Mouse (Mus musculus): ENCODE measurements around the gene Prss46. TPM values are rescaled to one million over a fixed set of nuclear protein-coding genes. Genes with fewer than 3 reads are reported as not detected.
A peak's percentile ranks its signal among the peaks of the same experiment; 100 is the strongest.

Prss46 gene
- polyA plus RNA-seq, 1 experiment from 2014 or later: not detected

DNA sequence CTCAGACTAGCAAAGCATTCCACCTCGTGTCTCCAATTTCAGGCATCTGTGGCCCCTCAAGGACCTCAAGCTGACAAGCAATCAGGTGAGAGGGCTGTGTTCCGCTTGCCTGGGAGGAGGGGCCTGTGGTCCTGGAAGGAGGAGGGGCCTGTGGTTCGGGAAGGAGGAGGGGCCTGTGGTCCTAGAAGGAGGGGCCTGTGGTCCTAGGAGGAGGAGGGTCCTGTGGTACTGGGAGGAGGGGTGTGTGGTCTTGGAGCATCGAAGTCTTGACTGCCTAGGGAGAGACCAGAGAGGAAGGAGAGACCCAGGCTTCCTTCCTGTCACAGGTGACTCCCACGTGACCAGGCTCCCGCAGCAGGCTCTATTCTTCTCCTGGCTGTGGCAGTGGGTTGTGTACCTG, 52.3 kb downstream of the Prss46 start:
- 5% methylated on average over 6 of the region's 6 CpGs for WGBS
- Histone ChIP-seq H3K4me1 (replicated peaks; ENCODE audit: control insufficient read depth, insufficient read depth, low read length) (peaks cover 6% of the 10 kb centered on the region; the same call in 1 of the 2 replicates), H3K9ac (ENCODE audit: low read depth, low read length) (no peak overlapping the region), H3K9me3 (ENCODE audit: control insufficient read depth, low read length) (no peaks in the 10 kb centered on the region), H3K4me3 (ENCODE audit: low read depth, low read length) (no peak overlapping the region), H3K4me2 (replicated peaks; ENCODE audit: low read depth, low read length) (peak overlapping the region; percentile 11), H3K27me3 (ENCODE audit: control insufficient read depth, insufficient read depth, low read length) (no peaks in the 10 kb centered on the region), H3K36me3 (ENCODE audit: control insufficient read depth, insufficient read depth, low read length) (no peaks in the 10 kb centered on the region), H3K27ac (ENCODE audit: low read depth, low read length) (no peak overlapping the region)
- ATAC-seq (ENCODE audit: low FRiP score) (peak; percentile 62), DNase-seq (ENCODE audit: low spot score) (peak; percentile 35)

DNA sequence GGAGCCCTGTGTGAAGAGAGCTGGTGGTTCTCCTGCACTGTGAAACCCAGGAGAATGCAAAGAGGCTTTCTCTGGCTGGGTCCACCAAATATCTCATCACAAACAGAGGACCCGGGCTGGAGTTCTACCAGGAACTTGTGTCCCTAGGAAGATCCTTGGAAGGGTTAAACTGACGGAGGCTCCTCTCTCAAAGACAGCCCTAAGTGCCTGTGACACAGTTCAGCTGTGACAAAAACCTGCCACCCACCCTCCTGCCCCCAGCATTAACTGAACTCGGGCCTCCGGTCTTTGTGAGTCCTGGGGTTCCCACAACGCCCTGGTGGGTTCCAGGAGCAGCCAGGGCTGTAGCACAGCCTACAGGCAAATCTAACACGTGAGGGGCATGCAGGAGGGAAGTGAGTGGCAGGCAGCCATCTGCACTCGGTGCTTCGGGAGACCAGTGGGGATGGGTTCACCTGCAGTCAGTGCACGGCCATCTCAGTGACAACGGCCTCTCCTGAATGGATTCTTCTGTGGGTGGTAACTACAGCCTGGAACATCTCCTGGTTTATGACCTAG, 55.2 kb downstream of the Prss46 start:
- no peak overlapping the region for H3K9ac ChIP-seq (ENCODE audit: low read depth, low read length)
- WGBS: 76% methylated on average over 10 of the region's 10 CpGs
- H3K36me3 ChIP-seq (ENCODE audit: control insufficient read depth, insufficient read depth, low read length): no peaks in the 10 kb centered on the region
- H3K4me2 ChIP-seq (replicated peaks; ENCODE audit: low read depth, low read length): no peak overlapping the region
- no peaks in the 10 kb centered on the region for H3K27me3 ChIP-seq (ENCODE audit: control insufficient read depth, insufficient read depth, low read length)
- no peaks in the 10 kb centered on the region for H3K9me3 ChIP-seq (ENCODE audit: control insufficient read depth, low read length)
- H3K4me3 ChIP-seq (ENCODE audit: low read depth, low read length): no peak overlapping the region
- no peak overlapping the region for H3K27ac ChIP-seq (ENCODE audit: low read depth, low read length)
- peaks cover 6% of the 10 kb centered on the region; the same call in 1 of the 2 replicates for H3K4me1 ChIP-seq (replicated peaks; ENCODE audit: control insufficient read depth, insufficient read depth, low read length)
- ATAC-seq (ENCODE audit: low FRiP score) (no peak), DNase-seq (ENCODE audit: low spot score) (no peak)

GRCm38 (mm10) chr9:110901204-110901603, 56.9 kb downstream of the Prss46 start:
- H3K9me3 ChIP-seq (ENCODE audit: control insufficient read depth, low read length): no peaks in the 10 kb centered on the region
- H3K9ac ChIP-seq (ENCODE audit: low read depth, low read length): no peak overlapping the region
- ATAC-seq (ENCODE audit: low FRiP score) (no peak), DNase-seq (ENCODE audit: low spot score) (no peak)
- no peaks in the 10 kb centered on the region for H3K27me3 ChIP-seq (ENCODE audit: control insufficient read depth, insufficient read depth, low read length)
- WGBS: 88% methylated on average over 6 of the region's 6 CpGs
- peaks cover 3% of the 10 kb centered on the region; the same call in 1 of the 2 replicates for H3K4me1 ChIP-seq (replicated peaks; ENCODE audit: control insufficient read depth, insufficient read depth, low read length)
- no peak overlapping the region for H3K4me2 ChIP-seq (replicated peaks; ENCODE audit: low read depth, low read length)
- no peak overlapping the region for H3K4me3 ChIP-seq (ENCODE audit: low read depth, low read length)
- H3K36me3 ChIP-seq (ENCODE audit: control insufficient read depth, insufficient read depth, low read length): no peaks in the 10 kb centered on the region
- H3K27ac ChIP-seq (ENCODE audit: low read depth, low read length): no peak overlapping the region

DNA sequence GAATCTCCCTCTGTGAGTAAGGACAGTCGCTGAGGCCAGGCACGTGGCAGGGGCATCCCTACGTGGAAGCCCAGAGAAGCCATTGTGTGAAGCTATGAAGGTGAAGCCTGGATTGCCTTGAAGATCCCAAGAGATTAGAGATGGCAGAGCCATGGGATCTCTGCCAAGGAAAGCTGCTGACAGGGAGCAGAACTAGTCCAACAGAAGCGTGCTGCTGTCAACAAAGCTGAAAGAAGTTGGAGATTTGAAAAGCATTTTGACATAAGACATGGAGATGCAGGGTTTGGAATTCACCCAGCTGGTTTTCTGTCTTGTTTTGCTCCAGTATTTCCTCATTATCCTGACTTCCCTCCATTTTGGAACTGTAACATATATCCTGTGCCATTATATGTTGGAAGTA, 58.0 kb downstream of the Prss46 start:
- Histone ChIP-seq H3K4me1 (replicated peaks; ENCODE audit: control insufficient read depth, insufficient read depth, low read length) (no peaks in the 10 kb centered on the region), H3K27me3 (ENCODE audit: control insufficient read depth, insufficient read depth, low read length) (no peaks in the 10 kb centered on the region), H3K36me3 (ENCODE audit: control insufficient read depth, insufficient read depth, low read length) (no peaks in the 10 kb centered on the region), H3K9me3 (ENCODE audit: control insufficient read depth, low read length) (no peaks in the 10 kb centered on the region), H3K27ac (ENCODE audit: low read depth, low read length) (no peak overlapping the region), H3K4me3 (ENCODE audit: low read depth, low read length) (no peak overlapping the region), H3K4me2 (replicated peaks; ENCODE audit: low read depth, low read length) (no peak overlapping the region), H3K9ac (ENCODE audit: low read depth, low read length) (no peak overlapping the region)
- DNase-seq (ENCODE audit: low spot score) (no peak), ATAC-seq (ENCODE audit: low FRiP score) (no peak)
- WGBS: 87% methylated on average over 4 of the region's 4 CpGs

Other genes with a start within 250 kb of the Prss46 start
- 21.9 and 22.0 TPM in 2 replicates for gene Nradd, start 220.1 kb upstream of the Prss46 start, polyA plus RNA-seq (2014; fragmentation: Nextera tagmentation; extraction: Ambion mirVana)
- gene Nbeal2, start 190.3 kb upstream of the Prss46 start, polyA plus RNA-seq (2014; fragmentation: Nextera tagmentation; extraction: Ambion mirVana): 1.9 and 2.4 TPM in 2 replicates
- gene Ccdc12, start 188.0 kb upstream of the Prss46 start, polyA plus RNA-seq (2014; fragmentation: Nextera tagmentation; extraction: Ambion mirVana): 141 and 145 TPM in 2 replicates
- gene Myl3, start 102.6 kb upstream of the Prss46 start, polyA plus RNA-seq (2014; fragmentation: Nextera tagmentation; extraction: Ambion mirVana): 0.42 and 0.73 TPM in 2 replicates
- 21.9 and 23.9 TPM in 2 replicates for gene Pth1r, start 97.4 kb upstream of the Prss46 start, polyA plus RNA-seq (2014; fragmentation: Nextera tagmentation; extraction: Ambion mirVana)
- gene Prss42, start 46.3 kb upstream of the Prss46 start, polyA plus RNA-seq (2014; fragmentation: Nextera tagmentation; extraction: Ambion mirVana): not detected in 2 replicates
- not detected in 2 replicates for gene Prss44, start 30.5 kb upstream of the Prss46 start, polyA plus RNA-seq (2014; fragmentation: Nextera tagmentation; extraction: Ambion mirVana)
- not detected in 2 replicates for gene Prss43, start 17.8 kb upstream of the Prss46 start, polyA plus RNA-seq (2014; fragmentation: Nextera tagmentation; extraction: Ambion mirVana)
- 0.13 TPM in 1 of 2 replicates, not detected in the other for gene Prss45, start 9.9 kb upstream of the Prss46 start, polyA plus RNA-seq (2014; fragmentation: Nextera tagmentation; extraction: Ambion mirVana)
- 0.14 and 0.31 TPM in 2 replicates for gene Prss50, start 13.5 kb downstream of the Prss46 start, polyA plus RNA-seq (2014; fragmentation: Nextera tagmentation; extraction: Ambion mirVana)
- 1.0 and 1.1 TPM in 2 replicates for gene Als2cl, start 35.4 kb downstream of the Prss46 start, polyA plus RNA-seq (2014; fragmentation: Nextera tagmentation; extraction: Ambion mirVana)
- gene Tmie, start 35.6 kb downstream of the Prss46 start, polyA plus RNA-seq (2014; fragmentation: Nextera tagmentation; extraction: Ambion mirVana): 0.18 and 0.34 TPM in 2 replicates
- gene Fam240a, start 72.4 kb downstream of the Prss46 start, polyA plus RNA-seq (2014; fragmentation: Nextera tagmentation; extraction: Ambion mirVana): not detected in 2 replicates
- not detected in 2 replicates for gene Tdgf1, start 101.7 kb downstream of the Prss46 start, polyA plus RNA-seq (2014; fragmentation: Nextera tagmentation; extraction: Ambion mirVana)
- 0.06 and 0.21 TPM in 2 replicates for gene Lrrc2, start 107.0 kb downstream of the Prss46 start, polyA plus RNA-seq (2014; fragmentation: Nextera tagmentation; extraction: Ambion mirVana)
- 0.21 TPM in 1 of 2 replicates, not detected in the other for gene Rtp3, start 146.1 kb downstream of the Prss46 start, polyA plus RNA-seq (2014; fragmentation: Nextera tagmentation; extraction: Ambion mirVana)
- gene Ltf, start 174.8 kb downstream of the Prss46 start, polyA plus RNA-seq (2014; fragmentation: Nextera tagmentation; extraction: Ambion mirVana): 0.95 TPM in 1 of 2 replicates, not detected in the other
- 0.68 and 1.7 TPM in 2 replicates for gene Ccrl2, start 213.0 kb downstream of the Prss46 start, polyA plus RNA-seq (2014; fragmentation: Nextera tagmentation; extraction: Ambion mirVana)

All from hindbrain, embryonic 11.5 days (tissue).